Mouse (Mus musculus): Measurements from ENCODE around the gene Eno1.
"Not testable (repeated sequence)": the region's sequence is repeated elsewhere in the genome, so short reads cannot be mapped to it uniquely, and the experiment has no call there.

Gene Eno1

DNA sequence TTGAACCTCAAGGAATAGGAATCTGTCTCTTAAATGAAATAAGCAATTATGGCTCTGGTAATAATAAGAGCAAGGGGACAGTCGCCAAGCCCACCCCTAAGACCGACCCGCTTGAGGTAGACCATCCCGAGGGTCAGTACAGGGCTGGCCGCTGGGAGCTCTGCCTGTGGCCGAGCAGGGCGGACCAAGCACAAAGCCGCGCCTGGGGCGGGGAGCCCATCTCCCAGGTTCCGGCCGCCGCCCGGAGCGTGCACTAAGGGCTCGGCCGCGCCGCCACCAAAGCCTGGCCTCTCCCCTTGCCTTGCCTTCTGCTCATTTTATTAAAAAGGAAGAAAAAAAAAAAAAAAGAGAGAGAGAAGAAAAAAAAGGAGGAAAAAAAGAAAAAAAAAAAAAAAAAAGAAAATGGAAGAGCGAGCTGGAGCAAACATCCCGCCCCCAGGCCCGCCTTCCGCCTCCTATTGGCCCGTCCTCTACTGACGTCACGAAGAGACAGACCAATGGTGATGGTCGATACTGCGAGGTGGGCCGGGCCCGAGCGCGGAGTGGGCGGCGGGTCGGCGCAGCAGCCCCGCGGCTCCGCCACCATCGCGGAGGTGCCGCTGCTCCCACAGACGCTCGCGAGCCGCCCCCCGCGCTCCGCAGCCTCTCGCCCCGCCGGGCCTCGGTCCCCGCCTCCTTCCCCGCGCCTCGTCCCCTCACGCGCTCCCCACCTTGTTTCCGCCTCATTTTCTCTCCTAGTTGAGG is 44.7 kb downstream of the Eno1 start, which contains the start of gene Rere:
Rere (plus strand) TSS at position 629 of the 744 bp plus-strand sequence.
- DNase-seq (ENCODE audit: low read depth, low spot score), result peak; percentile 95

DNA sequence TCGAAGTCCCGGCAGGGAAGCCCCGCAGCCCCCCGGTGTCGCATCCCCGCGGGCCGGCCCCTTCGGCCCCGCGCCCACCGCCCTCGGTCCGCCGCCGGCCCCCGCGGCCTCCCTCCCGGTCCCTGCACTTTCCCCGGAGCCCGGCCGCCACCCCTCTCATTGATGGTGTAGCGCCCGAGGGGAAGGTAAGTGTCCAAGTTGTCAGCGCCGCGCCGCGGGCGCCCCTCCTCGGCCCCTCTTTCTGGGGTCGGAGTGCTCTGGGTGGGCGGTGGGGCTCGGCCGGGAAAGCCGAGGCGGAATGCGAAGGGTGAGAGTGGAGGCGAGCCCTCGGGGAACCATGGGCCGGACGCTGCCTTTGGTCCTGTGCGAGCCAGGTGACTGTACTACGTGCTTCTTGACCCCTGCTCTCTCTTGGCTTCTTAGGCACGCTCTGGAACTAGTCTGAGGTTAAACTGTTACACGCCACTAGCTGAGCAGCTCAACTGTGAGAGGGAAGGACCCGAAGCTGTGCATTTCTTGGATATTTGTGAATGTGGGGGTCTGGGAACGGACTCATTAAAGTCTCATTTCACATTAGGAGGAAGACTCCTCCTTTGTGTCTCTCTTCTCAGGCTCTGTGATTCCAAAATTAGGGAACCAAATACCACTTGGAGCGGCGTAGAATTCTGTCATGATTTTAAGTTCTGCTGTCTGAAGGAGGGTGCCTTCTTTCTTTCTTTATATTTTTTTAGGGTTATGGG is 45.5 kb downstream of the Eno1 start:
- DNase-seq (ENCODE audit: low read depth, low spot score), result peak; percentile 45

DNA sequence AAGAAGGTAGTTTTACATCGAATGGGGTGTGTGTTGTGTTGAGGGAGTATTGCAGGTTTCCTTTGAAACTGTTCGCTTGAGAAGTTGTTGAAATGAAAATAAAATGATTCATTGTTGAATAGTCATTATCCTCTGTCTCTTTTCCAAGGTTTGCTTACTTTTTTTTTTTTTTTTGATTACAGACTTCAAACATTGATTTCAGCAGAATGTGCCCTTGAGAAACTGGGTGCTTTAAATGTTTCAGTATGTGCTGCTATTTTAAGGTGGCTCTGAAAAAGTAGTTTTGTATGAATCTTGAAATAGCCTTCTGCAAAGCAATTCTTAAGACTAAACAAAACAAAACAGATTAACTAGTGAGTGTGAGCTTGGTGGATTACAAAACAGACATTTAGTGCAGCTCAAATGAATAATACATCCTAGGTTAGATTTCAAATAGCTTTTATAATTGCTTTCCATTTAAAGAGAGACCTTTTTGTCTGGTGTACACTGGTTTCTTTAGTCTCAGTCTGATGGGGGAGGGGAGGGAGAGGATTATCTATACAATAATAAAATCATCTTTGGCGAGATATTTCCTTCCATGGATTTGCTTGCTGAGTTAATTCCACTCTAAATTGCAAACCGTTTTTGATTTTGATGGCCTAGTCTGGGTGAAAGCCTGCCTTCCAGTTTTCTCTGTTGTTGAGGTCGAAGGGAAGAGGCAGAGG is 46.3 kb downstream of the Eno1 start:
- no peak for DNase-seq (ENCODE audit: low read depth, low spot score)

DNA sequence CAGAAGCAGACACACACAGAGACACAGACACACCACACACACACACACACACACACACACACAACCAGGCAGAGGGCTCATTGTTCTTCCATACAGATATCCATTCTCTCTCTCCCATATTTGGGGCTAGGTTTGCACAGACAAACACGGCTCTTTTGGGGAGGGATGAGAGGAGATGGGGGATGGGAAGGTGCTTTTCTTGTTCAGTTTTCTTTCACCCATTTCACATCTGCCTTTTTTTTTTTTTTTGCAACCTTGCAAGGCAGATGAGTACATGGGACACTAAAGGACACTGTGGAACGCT is 46.8 kb downstream of the Eno1 start:
- no peak for DNase-seq (ENCODE audit: low read depth, low spot score)

DNA sequence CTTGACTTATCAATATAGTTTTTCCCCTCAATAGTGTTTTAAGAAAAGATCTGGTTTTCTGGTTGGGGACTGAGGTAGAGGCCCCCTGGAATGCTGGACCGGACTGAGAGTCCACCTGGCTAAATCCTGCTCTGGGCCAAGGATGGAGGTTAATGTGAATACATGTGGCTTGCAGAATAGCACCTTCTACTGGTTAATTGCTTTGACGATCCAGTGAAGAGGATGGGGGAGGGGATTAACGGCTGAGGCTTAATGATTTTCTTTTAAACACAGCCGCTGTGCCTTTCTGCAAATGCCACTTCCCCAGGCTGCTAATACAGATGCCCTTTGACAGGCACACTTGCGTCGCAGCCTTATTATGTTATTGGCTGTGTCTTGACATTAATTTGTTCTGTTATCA is 47.5 kb downstream of the Eno1 start:
- no peak for DNase-seq (ENCODE audit: low read depth, low spot score)

DNA sequence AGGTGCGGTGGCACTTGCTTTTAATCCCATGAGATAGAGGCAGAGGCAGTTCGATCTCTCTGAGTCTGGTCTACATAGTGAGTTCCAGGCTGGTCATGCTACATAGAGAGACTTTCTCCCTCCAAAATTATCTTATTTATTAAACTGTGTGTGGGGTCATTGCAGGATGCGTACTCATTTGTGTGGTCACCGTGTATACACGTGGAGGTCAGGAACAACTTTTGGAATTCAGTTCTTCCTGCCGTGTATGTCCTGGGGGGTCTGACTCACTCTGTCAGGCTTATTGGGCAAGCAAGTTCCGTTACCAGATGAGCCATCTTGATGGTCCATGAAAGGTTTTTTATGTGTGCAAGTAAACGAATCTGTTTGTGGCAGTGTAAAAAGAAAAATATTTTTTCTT is 50.5 kb downstream of the Eno1 start:
- DNase-seq (ENCODE audit: low read depth, low spot score), result no peak

DNA sequence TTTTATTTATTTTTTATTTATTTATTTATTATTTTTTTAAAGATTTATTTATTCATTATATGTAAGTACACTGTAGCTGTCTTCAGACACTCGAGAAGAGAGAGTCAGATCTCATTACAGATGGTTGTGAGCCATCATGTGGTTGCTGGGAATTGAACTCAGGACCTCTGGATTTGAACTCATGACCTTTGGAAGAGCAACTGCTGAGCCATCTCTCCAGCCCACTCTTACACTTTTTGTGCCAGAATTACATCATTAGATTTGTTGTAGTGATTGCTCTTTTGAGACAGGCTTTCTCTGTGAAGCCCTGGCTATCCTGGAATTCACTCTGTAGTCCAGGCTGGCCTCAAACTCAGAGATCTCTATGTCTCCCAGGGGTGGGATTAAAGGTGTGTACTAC is 50.9 kb downstream of the Eno1 start:
- not testable (repeated sequence) for DNase-seq (ENCODE audit: low read depth, low spot score)

DNA sequence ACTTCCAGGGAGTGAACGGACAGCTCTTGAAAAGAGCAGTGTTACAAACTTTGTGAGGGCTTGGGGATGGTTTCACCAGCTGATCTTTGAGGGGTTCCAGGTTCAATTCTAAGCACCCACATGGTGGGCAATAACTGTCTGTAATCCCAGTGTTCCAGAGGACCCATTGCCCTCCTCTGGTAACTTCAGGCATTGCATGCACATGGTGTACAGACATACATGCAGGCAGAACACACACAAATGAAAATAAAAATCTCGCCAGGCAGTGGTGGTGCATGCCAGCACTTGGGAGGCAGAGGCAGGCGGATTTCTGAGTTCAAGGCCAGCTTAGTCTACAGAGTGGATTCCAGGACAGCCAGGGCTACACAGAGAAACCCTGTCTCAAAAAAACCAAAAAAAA is 55.4 kb downstream of the Eno1 start:
- DNase-seq (ENCODE audit: low read depth, low spot score), result no peak

DNA sequence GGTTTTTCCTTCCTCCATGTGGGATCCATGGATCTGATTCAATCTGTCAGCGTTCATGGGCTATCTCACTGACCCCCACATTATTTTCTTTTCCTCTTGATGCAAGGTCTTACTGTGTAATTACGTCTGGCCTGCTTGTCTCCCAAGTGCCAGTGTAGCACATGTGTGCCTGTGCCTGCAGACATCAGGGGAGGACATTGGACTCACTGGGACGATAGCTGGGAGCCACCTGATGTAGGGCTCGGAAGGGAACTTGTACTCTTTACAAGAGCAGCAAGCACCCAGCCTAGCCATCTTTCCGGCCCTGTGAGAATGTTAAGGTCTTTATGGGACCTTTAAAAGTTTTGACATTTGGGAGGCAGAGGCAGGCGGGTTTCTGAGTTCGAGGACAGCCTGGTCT is 58.3 kb downstream of the Eno1 start:
- DNase-seq (ENCODE audit: low read depth, low spot score), result no peak

DNA sequence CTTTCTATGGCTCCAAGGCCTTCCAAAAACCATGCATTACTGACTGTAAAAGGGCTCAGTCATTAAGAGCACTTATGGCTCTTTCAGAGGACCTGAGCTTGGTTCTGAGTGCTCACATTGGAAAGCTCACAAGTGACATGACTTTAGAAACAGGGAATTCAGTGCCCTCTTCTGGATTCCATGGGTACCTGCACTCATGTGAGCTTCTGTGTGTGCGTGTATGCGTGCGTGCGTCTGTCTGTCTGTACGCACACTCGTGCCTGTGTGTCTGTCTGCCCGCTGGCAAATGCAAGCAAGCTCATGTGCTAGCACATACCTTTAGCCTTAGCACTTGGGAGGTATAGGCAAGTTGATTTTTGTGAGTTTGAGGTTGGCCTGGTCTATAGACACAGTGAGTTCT is 59.4 kb downstream of the Eno1 start:
- peak; percentile 8 for DNase-seq (ENCODE audit: low read depth, low spot score)
